Mouse (Mus musculus) intestine, embryonic 16.5 days (tissue): ENCODE results near the gene Draxin. TPM values are rescaled to one million over a fixed set of nuclear protein-coding genes. Genes with fewer than 3 reads are reported as not detected.
A peak's percentile ranks its signal among the peaks of the same experiment; 100 is the strongest.

Experiments used
- ATAC-seq: fragments of 200-750 bp; cut with Nextera tagmentation; 2 replicates; pipeline ENCODE4 v1.8.0; 2017; ENCODE audit warnings: moderate TSS enrichment, moderate library complexity
- H3K27ac ChIP-seq: fragments of 300-500 bp; sonication (generic); 2 replicates; pipeline ENCODE4 v1.5.1; 2014; ENCODE audit warnings: mild to moderate bottlenecking, low read length
- H3K27me3 ChIP-seq: fragments of 300-500 bp; sonication (generic); replicated peaks from 2 replicates; pipeline ENCODE4 v1.6.1; 2014; ENCODE audit warnings: low read length, control low read depth, mixed read lengths; ENCODE audit not compliant: control insufficient read depth, insufficient read depth
- H3K36me3 ChIP-seq: fragments of 300-500 bp; sonication (generic); 2 replicates; pipeline ENCODE4 v1.6.1; 2014; ENCODE audit warnings: low read length, control low read depth; ENCODE audit not compliant: control insufficient read depth, insufficient read depth
- H3K4me1 ChIP-seq: fragments of 300-500 bp; sonication (generic); 2 replicates; pipeline ENCODE4 v1.6.1; 2014; ENCODE audit warnings: low read length, control low read depth, mixed read lengths; ENCODE audit not compliant: control insufficient read depth, insufficient read depth
- H3K4me2 ChIP-seq: fragments of 300-500 bp; sonication (generic); 2 replicates; pipeline ENCODE4 v1.6.1; 2014; ENCODE audit warnings: low read depth, low read length, control low read depth
- H3K4me3 ChIP-seq: fragments of 300-500 bp; sonication (generic); 2 replicates; pipeline ENCODE4 v1.5.1; 2014; ENCODE audit warnings: mild to moderate bottlenecking, low read length
- H3K9ac ChIP-seq: fragments of 300-500 bp; sonication (generic); 2 replicates; pipeline ENCODE4 v1.6.1; 2014; ENCODE audit warnings: low read depth, low read length
- H3K9me3 ChIP-seq: fragments of 300-500 bp; sonication (generic); 2 replicates; pipeline ENCODE4 v1.6.1; 2016; ENCODE audit warnings: low read length, control low read depth; ENCODE audit not compliant: control insufficient read depth
- WGBS: fragments of 180-500 bp; shearing (Covaris S2); extraction: QIAGEN DNeasy Blood & Tissue Kit; methylation state at CpG from one replicate; pipeline ENCODE4 v1.1.7; 2014; 5-methylcytosine and 5-hydroxymethylcytosine counted together
- polyA plus RNA-seq: library from polyadenylated mRNA; unstranded; fragments of >200 nt; fragmentation: Nextera tagmentation; extraction: Ambion mirVana; gene quantifications from 2 replicates; pipeline ENCODE4 v1.2.1, GENCODE M21; 2015

Draxin gene
- polyA plus RNA-seq, 1 experiment from 2014 or later, result 0.07 TPM

- WGBS, result 59% methylated on average over 5 of the region's 5 CpGs
- no peaks in the 10 kb centered on the region for H3K27me3 ChIP-seq
- H3K27ac ChIP-seq, result no peak overlapping the region
- H3K4me2 ChIP-seq, result no peak overlapping the region
- H3K9ac ChIP-seq, result no peak overlapping the region
- ATAC-seq, result no peak
- no peak overlapping the region for H3K4me3 ChIP-seq
- no peaks in the 10 kb centered on the region for H3K4me1 ChIP-seq
- H3K36me3 ChIP-seq, result no peaks in the 10 kb centered on the region
- no peaks in the 10 kb centered on the region for H3K9me3 ChIP-seq
These were observed 59.0 kb downstream of the Draxin start for GRCm38 (mm10) chr4:148071508-148071907.

DNA sequence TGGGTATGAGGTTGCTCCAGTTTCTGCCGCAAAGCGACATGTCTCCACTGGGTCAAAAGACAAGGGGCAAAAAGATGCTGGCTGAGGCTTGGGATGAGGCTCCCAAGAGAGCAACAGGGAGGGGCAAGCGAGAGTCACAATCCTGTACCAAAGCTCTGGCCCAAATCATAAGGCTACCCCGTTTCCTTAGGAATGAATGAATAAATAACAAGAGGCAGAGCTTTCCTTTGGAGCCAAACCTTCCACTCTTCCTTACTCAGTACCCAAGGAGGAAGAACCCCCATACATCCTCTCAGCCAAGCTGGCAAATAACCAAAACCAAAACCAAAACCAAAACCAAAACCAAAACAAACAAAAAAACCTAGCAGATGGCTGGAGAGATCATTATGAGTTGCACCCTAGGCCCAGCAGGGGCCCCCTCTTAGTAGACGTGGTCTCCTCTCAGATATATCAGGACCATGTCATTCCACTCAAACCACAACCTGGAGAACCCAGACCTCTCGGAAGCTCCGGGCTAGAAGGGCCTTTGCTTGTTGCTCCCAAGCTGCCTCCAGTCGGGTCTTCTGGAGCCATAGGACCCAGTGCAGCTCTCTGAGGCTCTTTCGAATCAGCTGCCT, 60.8 kb downstream of the Draxin start:
- Histone ChIP-seq H3K9ac (no peak overlapping the region), H3K9me3 (no peaks in the 10 kb centered on the region), H3K4me1 (no peaks in the 10 kb centered on the region), H3K27ac (no peak overlapping the region), H3K36me3 (no peaks in the 10 kb centered on the region), H3K27me3 (no peaks in the 10 kb centered on the region), H3K4me3 (no peak overlapping the region), H3K4me2 (no peak overlapping the region)
- 81% methylated on average over 9 of the region's 9 CpGs for WGBS
- no peak for ATAC-seq

- H3K4me2 ChIP-seq, result no peak overlapping the region
These were observed 63.2 kb downstream of the Draxin start for GRCm38 (mm10) chr4:148067346-148067745.

DNA sequence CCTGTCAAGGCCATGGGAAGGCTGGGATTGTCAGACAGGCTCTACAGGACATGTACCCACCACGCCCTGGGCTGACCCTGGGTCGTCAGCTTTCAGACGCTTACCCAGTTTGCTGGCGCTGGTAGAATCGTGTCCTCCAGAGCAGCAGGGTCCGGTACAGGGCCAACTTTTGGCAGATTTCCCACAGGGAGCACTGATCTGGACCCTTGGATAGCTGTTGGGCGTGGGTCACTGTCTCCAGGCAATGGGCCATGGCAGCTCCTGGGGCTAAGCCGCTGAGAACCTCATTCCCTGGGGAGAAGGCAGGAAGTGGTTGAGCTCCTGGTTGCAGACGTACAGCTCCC, 64.1 kb downstream of the Draxin start:
- no peaks in the 10 kb centered on the region for H3K4me1 ChIP-seq
- H3K4me2 ChIP-seq, result no peak overlapping the region
- H3K9me3 ChIP-seq, result no peaks in the 10 kb centered on the region
- no peaks in the 10 kb centered on the region for H3K27me3 ChIP-seq
- no peak for ATAC-seq
- no peaks in the 10 kb centered on the region for H3K36me3 ChIP-seq
- H3K27ac ChIP-seq, result no peak overlapping the region
- no peak overlapping the region for H3K4me3 ChIP-seq
- H3K9ac ChIP-seq, result no peak overlapping the region
- 64% methylated on average over 9 of the region's 9 CpGs for WGBS

More at GRCm38 (mm10) chr4:148067346-148067745, 63.2 kb downstream of the Draxin start:
- no peaks in the 10 kb centered on the region for H3K27me3 ChIP-seq
- H3K36me3 ChIP-seq, result no peaks in the 10 kb centered on the region
- no peak overlapping the region for H3K4me3 ChIP-seq
- H3K9ac ChIP-seq, result no peak overlapping the region
- ATAC-seq, result no peak
- WGBS, result 85% methylated on average over 8 of the region's 8 CpGs
- H3K4me1 ChIP-seq, result no peaks in the 10 kb centered on the region
- H3K27ac ChIP-seq, result no peak overlapping the region
- no peaks in the 10 kb centered on the region for H3K9me3 ChIP-seq

DNA sequence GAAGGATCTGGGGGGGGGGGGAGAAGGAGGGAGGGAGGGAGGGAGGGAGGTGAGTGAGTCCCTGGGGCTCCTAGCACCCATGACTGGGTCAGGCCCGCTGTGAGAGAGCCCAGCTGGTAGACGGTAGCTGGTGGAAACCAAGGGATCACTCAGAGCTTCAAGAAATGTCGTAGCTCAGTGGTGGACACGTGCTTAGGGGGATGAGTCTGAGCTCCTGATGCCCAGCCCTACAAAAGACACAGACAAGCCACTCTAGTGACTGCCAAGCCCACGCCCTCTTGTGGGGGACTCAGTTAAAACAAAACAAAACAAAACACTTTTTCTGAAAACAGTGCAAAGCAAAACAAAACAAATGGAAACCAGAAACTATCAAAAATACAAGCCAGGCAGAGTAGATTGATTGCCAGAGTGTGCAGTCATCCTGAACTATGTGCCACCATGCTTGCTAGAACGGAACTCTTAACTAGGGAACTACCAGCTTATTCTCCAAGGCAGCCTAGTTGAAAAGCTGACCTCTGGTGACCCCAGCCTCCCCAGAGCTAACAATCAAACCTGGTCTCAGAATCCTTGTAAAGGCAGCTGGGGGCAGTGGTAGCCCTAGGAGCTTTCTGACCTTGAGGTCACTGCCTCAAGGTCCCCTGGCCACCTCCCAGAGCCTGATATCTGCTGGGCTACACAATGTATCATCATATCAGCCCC, 64.6 kb downstream of the Draxin start:
- 43% methylated on average over 6 of the region's 6 CpGs for WGBS
- H3K27ac ChIP-seq, result no peak overlapping the region
- no peak for ATAC-seq

GRCm38 (mm10) chr4:148061086-148061480, 69.4 kb downstream of the Draxin start:
- H3K27ac ChIP-seq, result no peak overlapping the region
- H3K4me1 ChIP-seq, result no peaks in the 10 kb centered on the region
- H3K4me3 ChIP-seq, result no peak overlapping the region
- 0 out of 2 replicates have a peak, but pooled peaks have one; percentile 47 for ATAC-seq
- 0 out of 2 replicates have a peak, but pooled peaks cover 3% of the 10 kb centered on the region for H3K36me3 ChIP-seq
- H3K4me2 ChIP-seq, result no peak overlapping the region
- no peaks in the 10 kb centered on the region for H3K9me3 ChIP-seq
- H3K9ac ChIP-seq, result no peak overlapping the region
- WGBS, result 87% methylated on average over 9 of the region's 9 CpGs
- no peaks in the 10 kb centered on the region for H3K27me3 ChIP-seq

More for the DNA sequence above, 64.6 kb downstream of the Draxin start:
- Histone ChIP-seq H3K9me3 (no peaks in the 10 kb centered on the region), H3K4me3 (no peak overlapping the region), H3K4me1 (no peaks in the 10 kb centered on the region), H3K4me2 (no peak overlapping the region), H3K9ac (no peak overlapping the region), H3K27me3 (no peaks in the 10 kb centered on the region), H3K36me3 (no peaks in the 10 kb centered on the region)

GRCm38 (mm10) chr4:148060120-148061085, 70.1 kb downstream of the Draxin start:
- ATAC-seq, result peak; percentile 54; the same call in 1 of the 2 replicates

GRCm38 (mm10) chr4:148058993-148059392, 71.5 kb downstream of the Draxin start:
- Histone ChIP-seq H3K9me3 (no peaks in the 10 kb centered on the region), H3K4me3 (no peak overlapping the region), H3K27ac (no peak overlapping the region), H3K4me1 (no peaks in the 10 kb centered on the region), H3K4me2 (no peak overlapping the region), H3K36me3 (peaks cover 19% of the 10 kb centered on the region), H3K9ac (no peak overlapping the region), H3K27me3 (no peaks in the 10 kb centered on the region)
- ATAC-seq, result no peak
- WGBS, result 87% methylated on average over 6 of the region's 6 CpGs

More at GRCm38 (mm10) chr4:148060120-148061085, 70.1 kb downstream of the Draxin start:
- H3K36me3 ChIP-seq, result peaks cover 9% of the 10 kb centered on the region
- H3K4me3 ChIP-seq, result no peak overlapping the region
- H3K9ac ChIP-seq, result no peak overlapping the region
- H3K27me3 ChIP-seq, result no peaks in the 10 kb centered on the region
- H3K9me3 ChIP-seq, result no peaks in the 10 kb centered on the region
- H3K4me1 ChIP-seq, result no peaks in the 10 kb centered on the region
- H3K4me2 ChIP-seq, result no peak overlapping the region
- WGBS, result 52% methylated on average over 13 of the region's 13 CpGs
- no peak overlapping the region for H3K27ac ChIP-seq

DNA sequence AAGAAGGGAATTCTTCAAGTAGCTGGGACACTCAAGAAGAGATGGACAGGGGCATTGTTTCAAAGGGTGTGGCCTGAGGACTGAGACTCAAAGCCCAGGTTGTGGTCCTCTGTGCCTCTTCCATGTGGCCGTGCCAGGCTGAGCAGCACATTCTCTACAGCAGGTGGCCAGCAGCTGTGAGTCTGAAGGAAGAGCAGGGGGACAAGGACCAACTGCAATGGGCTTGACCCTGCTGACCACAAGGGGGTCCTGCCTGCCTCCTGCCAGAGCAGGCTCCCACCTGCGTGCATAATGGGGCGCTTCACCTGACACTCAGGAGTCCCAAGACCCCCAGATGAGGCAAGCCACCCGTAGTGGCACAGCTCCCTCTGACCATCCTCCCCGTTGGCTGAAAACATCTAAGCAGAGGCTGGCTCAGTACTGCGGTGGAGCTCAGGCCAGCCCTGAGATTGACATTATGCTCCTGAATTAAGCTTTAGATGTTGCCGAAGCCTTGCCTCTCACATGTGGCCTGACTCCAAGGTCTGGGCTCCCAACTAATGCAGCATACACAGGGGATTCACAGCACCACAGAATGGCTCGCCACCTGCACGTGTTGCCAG, 72.2 kb downstream of the Draxin start:
- no peak overlapping the region for H3K9ac ChIP-seq
- H3K4me2 ChIP-seq, result no peak overlapping the region
- H3K36me3 ChIP-seq, result peaks cover 21% of the 10 kb centered on the region
- H3K27ac ChIP-seq, result no peak overlapping the region
- H3K27me3 ChIP-seq, result no peaks in the 10 kb centered on the region
- ATAC-seq, result no peak
- H3K9me3 ChIP-seq, result no peaks in the 10 kb centered on the region
- 91% methylated on average over 9 of the region's 9 CpGs for WGBS
- H3K4me3 ChIP-seq, result no peak overlapping the region
- no peaks in the 10 kb centered on the region for H3K4me1 ChIP-seq
